Mouse (Mus musculus) common myeloid progenitor, adult 5-6 weeks (primary cell): ENCODE data around the gene Ndufb10. TPM values are rescaled to one million over a fixed set of nuclear protein-coding genes. Genes with fewer than 3 reads are reported as not detected.
"Not testable (repeated sequence)": the region's sequence is repeated elsewhere in the genome, so short reads cannot be mapped to it uniquely, and the experiment has no call there.

Experiments used
- ATAC-seq: replicated peaks from 2 replicates; pipeline ENCODE4 v1.8.0; 2016; ENCODE audit warnings: low read depth, mild to moderate bottlenecking, moderate TSS enrichment, inconsistent platforms; ENCODE audit not compliant: poor library complexity, severe bottlenecking
- total RNA-seq: library from RNA; stranded (forward); fragments of 200-1000, 187-1606 nt; gene quantifications from 2 replicates; pipeline ENCODE4 v1.2.3, GENCODE M21; 2017

The Ndufb10 gene
- total RNA-seq, 1 experiment from 2014 or later = 192 TPM

- ATAC-seq = no peak
Observed at GRCm38 (mm10) chr17:24735446-24735845, 11.2 kb upstream of the Ndufb10 start.

- ATAC-seq = no peak
Observed at GRCm38 (mm10) chr17:24734513-24734912, 10.2 kb upstream of the Ndufb10 start.

- no peak for ATAC-seq
Observed at GRCm38 (mm10) chr17:24733434-24734050, 9.3 kb upstream of the Ndufb10 start.

- no peak for ATAC-seq
Observed at GRCm38 (mm10) chr17:24732233-24732935, 8.1 kb upstream of the Ndufb10 start.

GRCm38 (mm10) chr17:24730787-24731186 lies 6.5 kb upstream of the Ndufb10 start:
- no peak for ATAC-seq

GRCm38 (mm10) chr17:24729067-24729466 lies 4.8 kb upstream of the Ndufb10 start:
- no peak for ATAC-seq

GRCm38 (mm10) chr17:24728184-24728583 lies 3.9 kb upstream of the Ndufb10 start:
- ATAC-seq = no peak

GRCm38 (mm10) chr17:24727618-24728017 lies 3.3 kb upstream of the Ndufb10 start, which contains the start of gene Rpl3l:
Gene Rpl3l, plus strand, starts transcription at chr17:24727820.
- ATAC-seq = no peak

- no peak for ATAC-seq
Observed at GRCm38 (mm10) chr17:24725637-24726390, 1.5 kb upstream of the Ndufb10 start.

- no peak for ATAC-seq
Observed at GRCm38 (mm10) chr17:24723881-24724180, 447 bp downstream of the Ndufb10 start.

GRCm38 (mm10) chr17:24723122-24723880 lies 977 bp downstream of the Ndufb10 start:
- ATAC-seq = no peak

- no peak for ATAC-seq
Observed at GRCm38 (mm10) chr17:24722220-24722924, 1.9 kb downstream of the Ndufb10 start.

GRCm38 (mm10) chr17:24721383-24721955 lies 2.8 kb downstream of the Ndufb10 start:
- not testable (repeated sequence) for ATAC-seq

- not testable (repeated sequence) for ATAC-seq
Observed at GRCm38 (mm10) chr17:24720616-24721015, 3.7 kb downstream of the Ndufb10 start.

GRCm38 (mm10) chr17:24719494-24720222 lies 4.6 kb downstream of the Ndufb10 start:
- ATAC-seq = peak; percentile 86

- not testable (repeated sequence) for ATAC-seq
Observed at GRCm38 (mm10) chr17:24718938-24719337, 5.3 kb downstream of the Ndufb10 start.

- no peak for ATAC-seq
Observed at GRCm38 (mm10) chr17:24717943-24718342, 6.3 kb downstream of the Ndufb10 start, which contains the start of the genes Rnf151 and Rps2. Gene Rnf151, minus strand, starts transcription at chr17:24718063. Gene Rps2, plus strand, starts transcription at chr17:24718116.

- no peak for ATAC-seq
Observed at GRCm38 (mm10) chr17:24716166-24716682, 8.1 kb downstream of the Ndufb10 start.
